In genomic region chr12:31950659-31951031, GRCm38 (mm10) we compare ENCODE assay signal across 8 mouse cellular contexts. TPM values are rescaled to one million over a fixed set of nuclear protein-coding genes. Genes with fewer than 3 reads are reported as not detected.
DNase-seq lines count a peak whose midpoint lies in the region; ATAC-seq lines count a peak whose summit lies in the region.

No protein-coding gene starts in this region.

- H3K27ac ChIP-seq in intestine, embryonic 14.5 days (ENCODE audit: low read depth), result peak overlapping the region; percentile 88
- H3K27ac ChIP-seq in neural tube, embryonic 13.5 days (replicated peaks), result peak overlapping the region; percentile 85

- no peaks in the 10 kb centered on the region for H3K27me3 ChIP-seq in intestine, embryonic 14.5 days (replicated peaks; ENCODE audit: control insufficient read depth, insufficient read depth, low read length)
- no peaks in the 10 kb centered on the region for H3K27me3 ChIP-seq in neural tube, embryonic 13.5 days

- H3K9ac ChIP-seq in intestine, embryonic 14.5 days (ENCODE audit: low read length), result peak overlapping the region; percentile 37
- H3K9ac ChIP-seq in neural tube, embryonic 13.5 days, result peak overlapping the region; percentile 63

- peak overlapping the region; percentile 57 for H3K4me2 ChIP-seq in intestine, embryonic 14.5 days (ENCODE audit: low read length)
- peak overlapping the region; percentile 71 for H3K4me2 ChIP-seq in neural tube, embryonic 13.5 days

- no peaks in the 10 kb centered on the region; the same call in 1 of the 2 replicates for H3K4me1 ChIP-seq in intestine, embryonic 14.5 days (replicated peaks; ENCODE audit: control insufficient read depth, insufficient read depth, low read length)
- H3K4me1 ChIP-seq in neural tube, embryonic 13.5 days (replicated peaks), result peaks cover 15% of the 10 kb centered on the region

- 1% methylated on average over 9 of the region's 9 CpGs for WGBS in intestine, embryonic 14.5 days
- 6% methylated on average over 9 of the region's 9 CpGs for WGBS in neural tube, embryonic 13.5 days

- H3K9me3 ChIP-seq in intestine, embryonic 14.5 days (ENCODE audit: control insufficient read depth, low read length), result no peaks in the 10 kb centered on the region
- H3K9me3 ChIP-seq in neural tube, embryonic 13.5 days, result no peaks in the 10 kb centered on the region

- ATAC-seq in intestine, embryonic 14.5 days (replicated peaks; ENCODE audit: low FRiP score, low TSS enrichment, low read depth), result no peak
- ATAC-seq in neural tube, embryonic 13.5 days (ENCODE audit: low read depth), result no peak

- H3K4me3 ChIP-seq in intestine, embryonic 14.5 days (ENCODE audit: low read depth, low read length), result peak overlapping the region; percentile 42
- peak overlapping the region; percentile 41 for H3K4me3 ChIP-seq in neural tube, embryonic 13.5 days

- no peaks in the 10 kb centered on the region for H3K36me3 ChIP-seq in intestine, embryonic 14.5 days (ENCODE audit: control insufficient read depth, insufficient read depth, low read length)
- no peaks in the 10 kb centered on the region for H3K36me3 ChIP-seq in neural tube, embryonic 13.5 days

- DNase-seq in adrenal gland, postnatal 10 days, result peak; percentile 89
- DNase-seq in adrenal gland, adult 2 months, result no peak
- DNase-seq in ovary, postnatal 14 days (ENCODE audit: low spot score), result peak; percentile 77
- no peak for DNase-seq in ovary, adult 18-20 months (ENCODE audit: low spot score)
- peak; percentile 86 for DNase-seq in intestine, embryonic 14.5 days (ENCODE audit: low spot score)
- DNase-seq in B cell, adult 2 months, result no peak
- DNase-seq in kidney, postnatal 10 days, result no peak

RNA-seq across cellular contexts. Expression of gene Hbp1, which starts 0.3 kb away (rescaled TPM):
- 100 to 1,000 TPM; 106 to 116 TPM for total RNA-seq in adrenal gland, postnatal 10 days (2021)
- 10 to 100 TPM; 76.4 to 95.2 TPM for total RNA-seq in adrenal gland, adult 2 months (2021)
- 38.0 and 49.8 TPM in 2 replicates for polyA plus RNA-seq in adrenal gland, adult 2 months (2012; rRNA removed)
- 111 and 112 TPM in 2 replicates for polyA plus RNA-seq in intestine, embryonic 14.5 days (2014; fragmentation: Nextera tagmentation; extraction: Ambion mirVana)
- 72.0 and 77.2 TPM in 2 replicates for polyA plus RNA-seq in neural tube, embryonic 13.5 days (2015; fragmentation: Nextera tagmentation; extraction: Ambion mirVana)

Comparison
In these comparisons a context has a peak if more than half of its experiments do, and no peak if none do; other contexts are left out.
1. DNase-seq: peak in adrenal gland, postnatal 10 days (single experiment), ovary, postnatal 14 days (single experiment) and intestine, embryonic 14.5 days (single experiment); none in adrenal gland, adult 2 months (single experiment), ovary, adult 18-20 months (single experiment), B cell, adult 2 months (0 of 2) and kidney, postnatal 10 days (single experiment).